ENCODE assay signal across 17 mouse cellular contexts in genomic region chr2:93237055-93237454, GRCm38 (mm10). TPM values are rescaled to one million over a fixed set of nuclear protein-coding genes. Genes with fewer than 3 reads are reported as not detected.
DNase-seq lines count a peak whose midpoint lies in the region; ATAC-seq and TF ChIP-seq lines count a peak whose summit lies in the region.
"Had no signal": no experiment of that assay in that cellular context is flagged by ENCODE, and none has a peak within 500 bp of the region (broad histone marks: within the 10 kb centered on the region; RNA-seq: fewer than 3 reads in every experiment).

No protein-coding gene starts in this region.

- DNase-seq in heart, postnatal 10 days = no peak
- DNase-seq in fat pad, adult 2 months (ENCODE audit: extremely low read depth, low read depth, low spot score) = peak; percentile 28
- DNase-seq in kidney, postnatal 10 days = peak; percentile 60
- no peak for DNase-seq in spleen, adult 18-20 months
- DNase-seq: cerebellum, postnatal 10 days; gastrocnemius, postnatal 25 days; retina, postnatal 1 day; thymus, postnatal 4 days had no signal

- H3K4me3 ChIP-seq in heart, embryonic 11.5 days (ENCODE audit: low read depth, low read length) = no peak overlapping the region
- H3K4me3 ChIP-seq in intestine, postnatal 0 days (ENCODE audit: low read depth, low read length) = no peak overlapping the region
- H3K4me3 ChIP-seq: erythroblast, embryonic 14.5 days; heart, embryonic 15.5 days; lung, embryonic 15.5 days; megakaryocyte, embryonic 14.5 days had no signal

- peaks cover 33% of the 10 kb centered on the region for H3K4me1 ChIP-seq in heart, embryonic 11.5 days (ENCODE audit: control insufficient read depth, insufficient read depth, low read length)
- no peaks in the 10 kb centered on the region for H3K4me1 ChIP-seq in intestine, postnatal 0 days (replicated peaks; ENCODE audit: control insufficient read depth, insufficient read depth, low read length)
- H3K4me1 ChIP-seq: lung, embryonic 15.5 days had no signal

- H3K36me3 ChIP-seq in heart, embryonic 11.5 days (ENCODE audit: control insufficient read depth, insufficient read depth, low read length) = no peaks in the 10 kb centered on the region
- no peaks in the 10 kb centered on the region; the same call in 1 of the 2 replicates for H3K36me3 ChIP-seq in intestine, postnatal 0 days (ENCODE audit: control insufficient read depth, insufficient read depth)
- H3K36me3 ChIP-seq: G1E; heart, embryonic 15.5 days; lung, embryonic 15.5 days had no signal

- no peak overlapping the region for H3K4me2 ChIP-seq in heart, embryonic 11.5 days
- no peak overlapping the region for H3K4me2 ChIP-seq in intestine, postnatal 0 days (replicated peaks; ENCODE audit: low read depth)
- H3K4me2 ChIP-seq: heart, embryonic 15.5 days; liver, embryonic 11.5 days; lung, embryonic 15.5 days had no signal

- whole genome bisulfite sequencing in heart, embryonic 11.5 days (ENCODE audit: insufficient replicate concordance) = 59% methylated on average over 1 of the region's 1 CpGs
- 53% methylated on average over 1 of the region's 1 CpGs for WGBS in intestine, postnatal 0 days

- 0 out of 2 replicates have a peak overlapping the region, but pooled peaks have one; percentile 18 for H3K9ac ChIP-seq in heart, embryonic 11.5 days (ENCODE audit: low read depth, low read length)
- H3K9ac ChIP-seq in intestine, postnatal 0 days (ENCODE audit: low read depth, low read length) = no peak overlapping the region
- H3K9ac ChIP-seq: heart, embryonic 15.5 days; lung, embryonic 15.5 days had no signal

- TF ChIP-seq CTCF in intestine, postnatal 0 days (IDR thresholded peaks at IDR 0.05; ENCODE audit: low read depth) = no peak

- ATAC-seq in heart, embryonic 11.5 days (replicated peaks; ENCODE audit: insufficient number of reproducible peaks, low FRiP score, low TSS enrichment) = 0 out of 2 replicates have a peak, but pooled peaks have one; percentile 2
- 0 out of 2 replicates have a peak, but pooled peaks have one; percentile 22 for ATAC-seq in intestine, postnatal 0 days
- ATAC-seq in frontal cortex, adult (ENCODE audit: low TSS enrichment) = no peak

- no peaks in the 10 kb centered on the region for H3K9me3 ChIP-seq in heart, embryonic 11.5 days (replicated peaks; ENCODE audit: control insufficient read depth, low read length)
- H3K9me3 ChIP-seq in intestine, postnatal 0 days (ENCODE audit: control insufficient read depth) = no peaks in the 10 kb centered on the region
- H3K9me3 ChIP-seq: G1E; heart, embryonic 15.5 days; lung, embryonic 15.5 days had no signal

- no peak overlapping the region for H3K27ac ChIP-seq in heart, embryonic 11.5 days (ENCODE audit: low read depth, low read length)
- no peak overlapping the region for H3K27ac ChIP-seq in intestine, postnatal 0 days (ENCODE audit: low read depth, low read length)
- H3K27ac ChIP-seq: heart, embryonic 15.5 days; lung, embryonic 15.5 days had no signal

- no peaks in the 10 kb centered on the region for H3K27me3 ChIP-seq in heart, embryonic 11.5 days (ENCODE audit: control insufficient read depth, insufficient read depth, low read length)
- H3K27me3 ChIP-seq in intestine, postnatal 0 days (replicated peaks; ENCODE audit: control insufficient read depth, insufficient read depth, low read length) = no peaks in the 10 kb centered on the region
- H3K27me3 ChIP-seq: heart, embryonic 15.5 days; lung, embryonic 15.5 days had no signal

- intact Hi-C loops in heart, postnatal 10 days (cut with DNase I) = no loop called here

RNA-seq across cellular contexts. Expression of gene Trp53i11, which starts 49.7 kb away (rescaled TPM):
- polyA plus RNA-seq in heart, embryonic 11.5 days (2014; fragmentation: Nextera tagmentation; extraction: Ambion mirVana) = 23.6 and 27.7 TPM in 2 replicates
- 10 to 100 TPM; 77.4 to 80.7 TPM for total RNA-seq in heart, postnatal 10 days (2021)
- 16.4 and 21.8 TPM in 2 replicates for polyA plus RNA-seq in intestine, postnatal 0 days (2015; fragmentation: Nextera tagmentation; extraction: Ambion mirVana)
- total RNA-seq: G1E had no signal
- polyA plus RNA-seq: G1E had no signal

Comparison
In these comparisons a context has a peak if more than half of its experiments do, and no peak if none do; other contexts are left out.
1. DNase-seq: peak in fat pad, adult 2 months (single experiment) and kidney, postnatal 10 days (single experiment); none in heart, postnatal 10 days (0 of 2) and spleen, adult 18-20 months (0 of 2).